Mouse (Mus musculus) liver, adult 2 months (tissue): ENCODE results near the gene Babam2.

Experiments used
- CTCF ChIP-seq: fragments of 200-500 bp; IDR thresholded peaks from 2 replicates; pipeline ENCODE4 v1.5.1; 2011; ENCODE audit warnings: low read depth, low read length, control low read depth
- POLR2A ChIP-seq: fragments of 200-500 bp; IDR thresholded peaks from 2 replicates; pipeline ENCODE4 v1.6.1; 2011; ENCODE audit warnings: low read length, control low read depth; ENCODE audit not compliant: insufficient read depth; ENCODE audit errors: extremely low read depth

DNA sequence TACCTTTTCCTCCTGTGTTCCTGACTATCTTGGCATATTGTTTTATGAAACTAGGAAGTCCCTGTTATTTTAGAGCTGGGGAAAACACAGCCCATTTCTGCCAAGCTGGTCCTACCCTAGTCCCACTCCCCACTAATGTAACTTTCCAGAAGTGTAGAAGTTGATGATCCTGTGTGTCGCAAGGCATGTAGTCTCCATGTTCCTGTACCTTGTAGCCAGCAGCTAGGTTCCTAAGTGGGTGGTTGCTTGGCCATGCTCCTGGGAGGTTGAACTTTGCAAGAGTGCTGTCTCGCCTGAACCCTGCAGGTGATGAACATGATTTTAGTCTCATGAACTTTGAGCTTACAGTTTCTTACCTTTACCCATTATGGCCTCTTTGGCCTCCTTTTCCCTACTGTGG lies 211.3 kb downstream of the Babam2 start:
- TF ChIP-seq CTCF (no peak), POLR2A (no peak)
